Mouse (Mus musculus) heart, adult 2 months (tissue): Measurements from ENCODE around the gene Scaf1. TPM values are rescaled to one million over a fixed set of nuclear protein-coding genes. Genes with fewer than 3 reads are reported as not detected.
"Not testable (repeated sequence)": the region's sequence is repeated elsewhere in the genome, so short reads cannot be mapped to it uniquely, and the experiment has no call there.

Experiments
- DNase-seq, 2 experiments: peaks; one replicate each; pipeline ENCODE4 v3.0.0; 2021
- H3K27ac ChIP-seq: fragments of 200-600 bp; 2 replicates; pipeline ENCODE4 v1.8.1; 2022
- H3K27me3 ChIP-seq: fragments of 200-500 bp; 2 replicates; pipeline ENCODE4 v1.6.1; 2012; ENCODE audit warnings: mild to moderate bottlenecking, low read length, inconsistent platforms, mixed read lengths; ENCODE audit not compliant: control insufficient read depth, insufficient read depth
- H3K36me3 ChIP-seq: fragments of 200-500 bp; 2 replicates; pipeline ENCODE4 v1.6.1; 2012; ENCODE audit warnings: low read length, inconsistent platforms; ENCODE audit not compliant: control insufficient read depth, insufficient read depth
- H3K4me1 ChIP-seq: fragments of 200-500 bp; 2 replicates; pipeline ENCODE4 v1.6.1; 2011; ENCODE audit warnings: low read length; ENCODE audit not compliant: control insufficient read depth, insufficient read depth
- H3K4me3 ChIP-seq: fragments of 200-600 bp; 2 replicates; pipeline ENCODE4 v1.8.1; 2022
- H3K79me2 ChIP-seq: fragments of 200-500 bp; replicated peaks from 2 replicates; pipeline ENCODE4 v1.6.1; 2012; ENCODE audit warnings: mild to moderate bottlenecking, inconsistent platforms, low read length, moderate library complexity, mixed read lengths; ENCODE audit not compliant: control insufficient read depth, insufficient read depth
- H3K9ac ChIP-seq: fragments of 200-500 bp; 2 replicates; pipeline ENCODE4 v1.6.1; 2012; ENCODE audit warnings: low read depth, mild to moderate bottlenecking, control low read depth, inconsistent platforms, low read length, mixed read lengths
- CTCF ChIP-seq: fragments of 200-600 bp; IDR thresholded peaks from 2 replicates; pipeline ENCODE4 v1.8.1; 2022; ENCODE audit warnings: antibody characterized with exemption, mild to moderate bottlenecking, moderate library complexity
- EP300 ChIP-seq: fragments of 200-500 bp; IDR thresholded peaks from 2 replicates; pipeline ENCODE4 v1.6.1; 2011; ENCODE audit warnings: low read depth, low read length, control low read depth; ENCODE audit not compliant: insufficient read depth
- POLR2A ChIP-seq: fragments of 200-500 bp; IDR thresholded peaks from 2 replicates; pipeline ENCODE4 v1.6.1; 2011; ENCODE audit warnings: mild to moderate bottlenecking, low read depth, low read length, control low read depth; ENCODE audit not compliant: insufficient read depth
- WGBS: fragments of 180-500 bp; shearing (Covaris S2); methylation state at CpG from one replicate; pipeline ENCODE4 v1.1.7; 2018; 5-methylcytosine and 5-hydroxymethylcytosine counted together
- intact Hi-C: fragments of 180-260 bp; cut with DNase I; formaldehyde crosslinking; loops from one replicate; pipeline ENCODE4 v1.15.1; 2025
- polyA plus RNA-seq: library from polyadenylated mRNA; depleted of rRNA; stranded (reverse); fragments of >200 nt; gene quantifications from 2 replicates; pipeline ENCODE4 v1.2.3, GENCODE M21; 2012
- total RNA-seq, 2 experiments: library from RNA; stranded (reverse); gene quantifications; 2 replicates each; pipeline ENCODE4 v1.2.3; 2021

Scaf1 gene
- total and polyA plus RNA-seq, 3 experiments, result 36.0 to 46.6 (median 45.5) TPM

GRCm38 (mm10) chr7:45028351-45028750 lies 12.2 kb upstream of the Scaf1 start:
- TF ChIP-seq POLR2A (no peak), EP300 (no peak), CTCF (no peak)
- intact Hi-C loops, result no loop called here
- Histone ChIP-seq H3K27me3 (no peaks in the 10 kb centered on the region), H3K79me2 (no peaks in the 10 kb centered on the region), H3K4me3 (no peak overlapping the region), H3K9ac (no peak overlapping the region), H3K27ac (no peak overlapping the region), H3K36me3 (no peaks in the 10 kb centered on the region), H3K4me1 (peaks cover 4% of the 10 kb centered on the region)
- 87% methylated on average over 11 of the region's 11 CpGs for WGBS
- DNase-seq, result peak in 1 of 2 experiments; percentile 2

DNA sequence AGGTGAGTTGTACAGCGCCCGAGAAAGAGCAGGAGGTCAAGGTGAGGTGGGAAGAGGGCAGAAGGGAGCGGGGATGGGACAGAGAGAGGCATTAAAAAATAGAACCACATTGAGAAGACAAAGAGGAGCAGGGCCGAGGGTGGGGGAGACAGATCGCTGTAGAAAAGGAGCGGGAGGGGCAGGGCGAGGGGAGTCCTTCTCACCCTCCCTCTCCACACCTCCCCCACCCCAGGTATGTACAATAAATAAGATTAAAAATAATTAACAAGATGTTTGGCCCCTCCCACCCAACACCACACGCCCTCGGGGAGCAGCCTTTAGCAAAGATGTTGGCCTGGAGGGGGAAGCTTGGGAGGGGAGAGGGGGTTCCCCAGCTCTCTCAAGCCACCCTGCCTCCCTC lies 11.6 kb upstream of the Scaf1 start:
- no peaks in the 10 kb centered on the region for H3K36me3 ChIP-seq

GRCm38 (mm10) chr7:45026256-45026655 lies 10.1 kb upstream of the Scaf1 start:
- no peak overlapping the region for H3K27ac ChIP-seq
- intact Hi-C loops, result no loop called here
- H3K36me3 ChIP-seq, result no peaks in the 10 kb centered on the region
- DNase-seq, result no peak
- 73% methylated on average over 2 of the region's 2 CpGs for WGBS
- peaks cover 4% of the 10 kb centered on the region for H3K4me1 ChIP-seq
- no peaks in the 10 kb centered on the region for H3K27me3 ChIP-seq
- no peak overlapping the region for H3K4me3 ChIP-seq
- no peaks in the 10 kb centered on the region for H3K79me2 ChIP-seq
- TF ChIP-seq EP300 (no peak), CTCF (no peak), POLR2A (no peak)
- H3K9ac ChIP-seq, result no peak overlapping the region

More for the DNA sequence above, 11.6 kb upstream of the Scaf1 start:
- Histone ChIP-seq H3K4me3 (no peak overlapping the region), H3K9ac (no peak overlapping the region), H3K27ac (no peak overlapping the region), H3K79me2 (no peaks in the 10 kb centered on the region), H3K4me1 (peaks cover 4% of the 10 kb centered on the region), H3K27me3 (no peaks in the 10 kb centered on the region)
- DNase-seq, result no peak
- intact Hi-C loops, result no loop called here
- TF ChIP-seq EP300, result no peak
- TF ChIP-seq POLR2A, result no peak
- TF ChIP-seq CTCF, result no peak
- 87% methylated on average over 9 of the region's 9 CpGs for WGBS

GRCm38 (mm10) chr7:45025601-45026220 lies 9.5 kb upstream of the Scaf1 start:
- Histone ChIP-seq H3K27ac (peak overlapping the region; percentile 42), H3K79me2 (no peaks in the 10 kb centered on the region), H3K36me3 (no peaks in the 10 kb centered on the region), H3K9ac (no peak overlapping the region), H3K4me1 (peaks cover 4% of the 10 kb centered on the region), H3K4me3 (no peak overlapping the region), H3K27me3 (no peaks in the 10 kb centered on the region)
- intact Hi-C loops, result no loop called here
- 50% methylated on average over 8 of the region's 8 CpGs for WGBS
- no peak for DNase-seq
- TF ChIP-seq POLR2A (no peak), CTCF (no peak), EP300 (no peak)

- Histone ChIP-seq H3K27ac (no peak overlapping the region), H3K4me1 (peaks cover 8% of the 10 kb centered on the region), H3K36me3 (no peaks in the 10 kb centered on the region), H3K4me3 (no peak overlapping the region), H3K27me3 (no peaks in the 10 kb centered on the region), H3K79me2 (no peaks in the 10 kb centered on the region), H3K9ac (no peak overlapping the region)
- 78% methylated on average over 15 of the region's 15 CpGs for WGBS
- DNase-seq, result no peak
- intact Hi-C loops, result no loop called here
- TF ChIP-seq EP300 (no peak), CTCF (0 out of 2 replicates have a peak, but pooled peaks have one; percentile 9)
Observed at GRCm38 (mm10) chr7:45024281-45025248, 8.4 kb upstream of the Scaf1 start.

DNA sequence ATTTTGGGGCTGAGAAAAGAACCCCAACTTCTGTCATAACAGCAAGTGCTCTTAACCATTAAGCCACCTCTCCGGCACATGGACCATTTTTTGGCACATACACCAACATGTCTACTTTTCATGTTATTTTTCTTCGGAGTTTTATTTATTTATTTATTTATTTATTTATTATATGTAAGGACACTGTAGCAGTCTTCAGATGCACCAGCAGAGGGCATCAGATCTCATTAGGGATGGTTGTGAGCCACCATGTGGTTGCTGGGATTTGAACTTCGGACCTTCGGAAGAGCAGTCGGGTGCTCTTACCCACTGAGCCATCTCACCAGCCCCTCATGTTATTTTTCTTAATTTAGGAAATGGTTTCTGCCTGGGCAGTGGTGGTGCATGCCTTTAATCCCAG lies 7.5 kb upstream of the Scaf1 start:
- DNase-seq, H3K36me3 ChIP-seq, intact Hi-C loops, H3K27ac ChIP-seq, H3K9ac ChIP-seq, H3K79me2 ChIP-seq, H3K4me3 ChIP-seq, H3K27me3 ChIP-seq: not testable (repeated sequence)
- WGBS, result 64% methylated on average over 5 of the region's 5 CpGs
- TF ChIP-seq CTCF (peak; percentile 60), POLR2A (peak; percentile 3; the same call in 1 of the 2 replicates)
- peaks cover 11% of the 10 kb centered on the region for H3K4me1 ChIP-seq
